Mouse (Mus musculus): Measurements from ENCODE around the gene Dut.

- peak; percentile 53; the same call in 1 of the 2 replicates for TF ChIP-seq CTCF (IDR thresholded peaks at IDR 0.05; ENCODE audit: borderline replicate concordance, extremely low read depth, insufficient read depth, insufficient read length)
- no peak for TF ChIP-seq POLR2A (IDR thresholded peaks at IDR 0.05; ENCODE audit: borderline replicate concordance, extremely low read depth, insufficient read depth, insufficient read length, poor library complexity, severe bottlenecking)
Observed at GRCm38 (mm10) chr2:125252275-125252674, 5.3 kb downstream of the Dut start.
